Mouse (Mus musculus): ENCODE measurements around the gene Dcaf12l1. TPM values are rescaled to one million over a fixed set of nuclear protein-coding genes. Genes with fewer than 3 reads are reported as not detected.
"Not testable (repeated sequence)": the region's sequence is repeated elsewhere in the genome, so short reads cannot be mapped to it uniquely, and the experiment has no call there.

Dcaf12l1 gene
- 5.4 and 5.9 TPM in 2 replicates for polyA plus RNA-seq (2015; fragmentation: Nextera tagmentation; extraction: Ambion mirVana)

GRCm38 (mm10) chrX:44789761-44790411, at the start of gene Dcaf12l1:
Gene Dcaf12l1, minus strand, starts transcription at chrX:44790197.
- Histone ChIP-seq H3K9ac (replicated peaks; ENCODE audit: low read length) (peak within 1 kb of the TSS; percentile 74), H3K4me3 (ENCODE audit: low read length) (peak within 1 kb of the TSS; percentile 46), H3K27me3 (ENCODE audit: insufficient read depth, low read length) (no peaks in the 10 kb centered on the region), H3K9me3 (ENCODE audit: low read length) (peaks cover 3% of the 10 kb centered on the region; the same call in 1 of the 2 replicates), H3K4me1 (ENCODE audit: insufficient read depth, low read length) (no peaks in the 10 kb centered on the region), H3K4me2 (replicated peaks; ENCODE audit: low read depth, low read length) (peak within 1 kb of the TSS; percentile 69), H3K36me3 (ENCODE audit: insufficient read depth, low read length) (no peaks in the 10 kb centered on the region), H3K27ac (ENCODE audit: low read length) (no peak within 1 kb of the TSS)
- ATAC-seq (ENCODE audit: low FRiP score, low TSS enrichment) = peak; percentile 95
- WGBS = 18% methylated on average over 47 of the region's 47 CpGs

DNA sequence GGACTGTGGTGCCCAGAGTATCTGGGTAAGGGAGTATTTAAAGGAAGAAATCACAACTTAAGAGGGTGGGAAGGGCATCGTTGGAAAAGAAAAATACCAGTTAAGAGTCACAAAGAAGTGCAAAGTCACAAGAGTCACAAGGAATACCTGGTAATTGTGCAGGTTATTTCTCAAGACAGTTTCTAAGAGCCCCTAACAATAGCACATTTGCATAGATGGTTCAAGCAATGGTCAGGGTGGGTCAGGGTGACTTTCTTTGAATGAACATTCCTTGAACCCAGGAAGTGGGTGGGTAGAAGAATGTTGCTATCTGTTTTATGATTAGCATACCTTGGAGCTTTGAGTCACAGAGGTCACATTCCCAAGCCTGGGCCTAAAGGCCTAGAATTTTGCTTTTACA, 19.4 kb upstream of the Dcaf12l1 start:
- WGBS = 65% methylated on average over 1 of the region's 1 CpGs
- H3K4me2 ChIP-seq (replicated peaks; ENCODE audit: low read depth, low read length); H3K27me3 ChIP-seq (ENCODE audit: insufficient read depth, low read length); H3K27ac ChIP-seq (ENCODE audit: low read length); H3K9ac ChIP-seq (replicated peaks; ENCODE audit: low read length); H3K4me3 ChIP-seq (ENCODE audit: low read length); ATAC-seq (ENCODE audit: low FRiP score, low TSS enrichment); H3K9me3 ChIP-seq (ENCODE audit: low read length); H3K4me1 ChIP-seq (ENCODE audit: insufficient read depth, low read length); H3K36me3 ChIP-seq (ENCODE audit: insufficient read depth, low read length): not testable (repeated sequence)

- peak overlapping the region; percentile 46 for H3K4me3 ChIP-seq (ENCODE audit: low read length)
- H3K27ac ChIP-seq (ENCODE audit: low read length) = no peak overlapping the region
- no peaks in the 10 kb centered on the region for H3K27me3 ChIP-seq (ENCODE audit: insufficient read depth, low read length)
- H3K4me2 ChIP-seq (replicated peaks; ENCODE audit: low read depth, low read length) = peak overlapping the region; percentile 69
- 39% methylated on average over 36 of the region's 36 CpGs for WGBS
- H3K9me3 ChIP-seq (ENCODE audit: low read length) = peaks cover 3% of the 10 kb centered on the region; the same call in 1 of the 2 replicates
- peak overlapping the region; percentile 74 for H3K9ac ChIP-seq (replicated peaks; ENCODE audit: low read length)
- ATAC-seq (ENCODE audit: low FRiP score, low TSS enrichment) = peak; percentile 80
- no peaks in the 10 kb centered on the region for H3K4me1 ChIP-seq (ENCODE audit: insufficient read depth, low read length)
- no peaks in the 10 kb centered on the region for H3K36me3 ChIP-seq (ENCODE audit: insufficient read depth, low read length)
These were observed 799 bp downstream of the Dcaf12l1 start for GRCm38 (mm10) chrX:44789036-44789760.

Data from kidney, embryonic 16.5 days (tissue).